Mouse (Mus musculus) heart, adult 9 months (tissue): ENCODE data around the gene Srgap1.
A peak's percentile ranks its signal among the peaks of the same experiment; 100 is the strongest.

ENCODE experiments used
- DNase-seq, 2 experiments: peaks; one replicate each; pipeline ENCODE4 v3.0.0; 2022; ENCODE audit warnings: low spot score in 2 of 2

Srgap1 gene

GRCm38 (mm10) chr10:122017063-122017462 is 30.1 kb downstream of the Srgap1 start:
- DNase-seq, result no peak

GRCm38 (mm10) chr10:122016631-122017030 is 30.5 kb downstream of the Srgap1 start:
- no peak for DNase-seq

- DNase-seq, result no peak
Measured at GRCm38 (mm10) chr10:122012321-122012720, 34.8 kb downstream of the Srgap1 start.

GRCm38 (mm10) chr10:122008731-122009391 is 38.3 kb downstream of the Srgap1 start:
- peak; percentile 17 to 64 for DNase-seq

- no peak for DNase-seq
Measured at GRCm38 (mm10) chr10:122008370-122008730, 38.8 kb downstream of the Srgap1 start.

GRCm38 (mm10) chr10:122006606-122007005 is 40.5 kb downstream of the Srgap1 start:
- no peak for DNase-seq

- DNase-seq, result no peak
Measured at GRCm38 (mm10) chr10:122006151-122006550, 41.0 kb downstream of the Srgap1 start.

GRCm38 (mm10) chr10:122005560-122005959 is 41.6 kb downstream of the Srgap1 start:
- DNase-seq, result no peak

GRCm38 (mm10) chr10:122002930-122003329 is 44.2 kb downstream of the Srgap1 start:
- DNase-seq, result no peak

GRCm38 (mm10) chr10:121998806-121999205 is 48.3 kb downstream of the Srgap1 start:
- no peak for DNase-seq

GRCm38 (mm10) chr10:121996500-121996899 is 50.6 kb downstream of the Srgap1 start:
- DNase-seq, result no peak

GRCm38 (mm10) chr10:121995448-121995847 is 51.7 kb downstream of the Srgap1 start:
- no peak for DNase-seq

GRCm38 (mm10) chr10:121994660-121995059 is 52.5 kb downstream of the Srgap1 start:
- no peak for DNase-seq

GRCm38 (mm10) chr10:121992609-121993008 is 54.5 kb downstream of the Srgap1 start:
- no peak for DNase-seq

GRCm38 (mm10) chr10:121986997-121987396 is 60.1 kb downstream of the Srgap1 start:
- no peak for DNase-seq

GRCm38 (mm10) chr10:121984887-121985286 is 62.2 kb downstream of the Srgap1 start:
- no peak for DNase-seq

GRCm38 (mm10) chr10:121983993-121984610 is 63.0 kb downstream of the Srgap1 start:
- DNase-seq, result peak; percentile 20 to 57

GRCm38 (mm10) chr10:121975330-121975729 is 71.8 kb downstream of the Srgap1 start:
- peak in 1 of 2 experiments; percentile 17 for DNase-seq

- no peak for DNase-seq
Measured at GRCm38 (mm10) chr10:121974591-121974990, 72.5 kb downstream of the Srgap1 start.

- no peak for DNase-seq
Measured at GRCm38 (mm10) chr10:121973281-121973680, 73.8 kb downstream of the Srgap1 start.

GRCm38 (mm10) chr10:121972249-121972892 is 74.7 kb downstream of the Srgap1 start:
- DNase-seq, result no peak

GRCm38 (mm10) chr10:121971658-121972057 is 75.5 kb downstream of the Srgap1 start:
- DNase-seq, result peak in 1 of 2 experiments; percentile 16

- no peak for DNase-seq
Measured at GRCm38 (mm10) chr10:121970912-121971311, 76.2 kb downstream of the Srgap1 start.
